Mouse (Mus musculus): ENCODE measurements around the gene Psmc6. TPM values are rescaled to one million over a fixed set of nuclear protein-coding genes. Genes with fewer than 3 reads are reported as not detected.
A peak's percentile ranks its signal among the peaks of the same experiment; 100 is the strongest.

The Psmc6 gene
- 128 and 139 TPM in 2 replicates for polyA plus RNA-seq (2014; fragmentation: Nextera tagmentation; extraction: Ambion mirVana)

- peak within 1 kb of the TSS; percentile 77 to 97 for H3K4me3 ChIP-seq (ENCODE audit: control insufficient read depth in 1 of 2, insufficient read depth in 1 of 2, low read depth in 1 of 2, low read length in 2 of 2)
- whole genome bisulfite sequencing = under 1% methylated on average over 43 of the region's 44 CpGs
- H3K4me1 ChIP-seq (ENCODE audit: control insufficient read depth in 2 of 2, insufficient read depth in 2 of 2, low read length in 2 of 2) = peaks cover 0 to 5% of the 10 kb centered on the region in 2 experiments; a peak in 2 of 4 replicates
- peak within 1 kb of the TSS; percentile 85 to 88 for H3K27ac ChIP-seq (replicated peaks in 1 of 2; ENCODE audit: control insufficient read depth in 1 of 2, insufficient read depth in 1 of 2, low read depth in 2 of 2, low read length in 2 of 2)
- peak; percentile 97 for ATAC-seq (ENCODE audit: insufficient number of reproducible peaks, insufficient read depth, low FRiP score, low read depth)
- H3K4me2 ChIP-seq (ENCODE audit: low read length) = peak within 1 kb of the TSS; percentile 83
- no peaks in the 10 kb centered on the region for H3K27me3 ChIP-seq (ENCODE audit: control insufficient read depth, insufficient read depth, low read length)
- H3K36me3 ChIP-seq (ENCODE audit: control insufficient read depth, insufficient read depth, low read length) = peaks cover 32% of the 10 kb centered on the region
- H3K9me3 ChIP-seq (ENCODE audit: control insufficient read depth, low read length) = no peaks in the 10 kb centered on the region
- peak within 1 kb of the TSS; percentile 88 for H3K9ac ChIP-seq (ENCODE audit: low read length)
Observed at GRCm38 (mm10) chr14:45329589-45330181, at the start of gene Psmc6. TSS of gene Psmc6 (plus strand) at chr14:45329788.

GRCm38 (mm10) chr14:45282066-45282465 lies 47.5 kb upstream of the Psmc6 start:
- Histone ChIP-seq H3K36me3 (ENCODE audit: control insufficient read depth, insufficient read depth, low read length) (peaks cover 41% of the 10 kb centered on the region), H3K4me2 (ENCODE audit: low read length) (no peak overlapping the region), H3K27me3 (ENCODE audit: control insufficient read depth, insufficient read depth, low read length) (no peaks in the 10 kb centered on the region), H3K9ac (ENCODE audit: low read length) (no peak overlapping the region), H3K4me3 (ENCODE audit: control insufficient read depth in 1 of 2, insufficient read depth in 1 of 2, low read depth in 1 of 2, low read length in 2 of 2) (no peak overlapping the region), H3K27ac (replicated peaks in 1 of 2; ENCODE audit: control insufficient read depth in 1 of 2, insufficient read depth in 1 of 2, low read depth in 2 of 2, low read length in 2 of 2) (no peak overlapping the region), H3K4me1 (ENCODE audit: control insufficient read depth in 2 of 2, insufficient read depth in 2 of 2, low read length in 2 of 2) (no peaks in the 10 kb centered on the region), H3K9me3 (ENCODE audit: control insufficient read depth, low read length) (no peaks in the 10 kb centered on the region)
- WGBS = 86% methylated on average over 3 of the region's 3 CpGs
- no peak for ATAC-seq (ENCODE audit: insufficient number of reproducible peaks, insufficient read depth, low FRiP score, low read depth)

DNA sequence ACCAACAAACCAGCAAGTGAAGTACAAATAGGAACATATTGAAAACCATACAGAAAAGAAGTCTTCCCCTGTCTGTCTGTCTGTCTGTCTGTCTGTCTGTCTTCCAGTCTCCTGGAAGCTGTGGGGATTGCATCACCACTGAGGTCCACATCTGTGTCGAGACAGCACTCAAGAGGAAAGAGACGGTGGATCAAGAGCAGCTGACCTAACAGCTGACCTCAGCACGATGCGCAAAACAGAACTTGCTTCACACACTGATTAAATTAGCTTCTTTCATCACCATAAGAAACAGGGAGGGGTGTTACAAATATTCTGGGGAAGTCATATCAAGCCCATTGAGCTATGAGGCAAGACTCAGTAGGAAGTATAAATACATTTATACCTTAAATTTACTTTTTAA lies 38.0 kb upstream of the Psmc6 start:
- H3K27me3 ChIP-seq (ENCODE audit: control insufficient read depth, insufficient read depth, low read length) = no peaks in the 10 kb centered on the region
- H3K9me3 ChIP-seq (ENCODE audit: control insufficient read depth, low read length) = no peaks in the 10 kb centered on the region
- no peak overlapping the region for H3K9ac ChIP-seq (ENCODE audit: low read length)
- no peaks in the 10 kb centered on the region for H3K4me1 ChIP-seq (ENCODE audit: control insufficient read depth in 2 of 2, insufficient read depth in 2 of 2, low read length in 2 of 2)
- 82% methylated on average over 4 of the region's 4 CpGs for WGBS
- peaks cover 60% of the 10 kb centered on the region for H3K36me3 ChIP-seq (ENCODE audit: control insufficient read depth, insufficient read depth, low read length)
- no peak overlapping the region for H3K4me3 ChIP-seq (ENCODE audit: control insufficient read depth in 1 of 2, insufficient read depth in 1 of 2, low read depth in 1 of 2, low read length in 2 of 2)
- no peak overlapping the region for H3K4me2 ChIP-seq (ENCODE audit: low read length)
- H3K27ac ChIP-seq (replicated peaks in 1 of 2; ENCODE audit: control insufficient read depth in 1 of 2, insufficient read depth in 1 of 2, low read depth in 2 of 2, low read length in 2 of 2) = no peak overlapping the region
- no peak for ATAC-seq (ENCODE audit: insufficient number of reproducible peaks, insufficient read depth, low FRiP score, low read depth)

- no peak overlapping the region for H3K4me3 ChIP-seq (ENCODE audit: control insufficient read depth in 1 of 2, insufficient read depth in 1 of 2, low read depth in 1 of 2, low read length in 2 of 2)
- H3K36me3 ChIP-seq (ENCODE audit: control insufficient read depth, insufficient read depth, low read length) = peaks cover 66% of the 10 kb centered on the region
- H3K4me2 ChIP-seq (ENCODE audit: low read length) = no peak overlapping the region
- no peaks in the 10 kb centered on the region for H3K9me3 ChIP-seq (ENCODE audit: control insufficient read depth, low read length)
- H3K9ac ChIP-seq (ENCODE audit: low read length) = no peak overlapping the region
- no peaks in the 10 kb centered on the region for H3K27me3 ChIP-seq (ENCODE audit: control insufficient read depth, insufficient read depth, low read length)
- no peak for ATAC-seq (ENCODE audit: insufficient number of reproducible peaks, insufficient read depth, low FRiP score, low read depth)
- no peaks in the 10 kb centered on the region for H3K4me1 ChIP-seq (ENCODE audit: control insufficient read depth in 2 of 2, insufficient read depth in 2 of 2, low read length in 2 of 2)
- WGBS = 54% methylated on average over 4 of the region's 4 CpGs
- no peak overlapping the region for H3K27ac ChIP-seq (replicated peaks in 1 of 2; ENCODE audit: control insufficient read depth in 1 of 2, insufficient read depth in 1 of 2, low read depth in 2 of 2, low read length in 2 of 2)
Observed at GRCm38 (mm10) chr14:45303939-45304338, 25.6 kb upstream of the Psmc6 start.

GRCm38 (mm10) chr14:45304389-45304788 lies 25.2 kb upstream of the Psmc6 start:
- no peak overlapping the region for H3K9ac ChIP-seq (ENCODE audit: low read length)
- H3K9me3 ChIP-seq (ENCODE audit: control insufficient read depth, low read length) = no peaks in the 10 kb centered on the region
- H3K4me2 ChIP-seq (ENCODE audit: low read length) = no peak overlapping the region
- no peak for ATAC-seq (ENCODE audit: insufficient number of reproducible peaks, insufficient read depth, low FRiP score, low read depth)
- H3K36me3 ChIP-seq (ENCODE audit: control insufficient read depth, insufficient read depth, low read length) = peaks cover 61% of the 10 kb centered on the region
- H3K4me1 ChIP-seq (ENCODE audit: control insufficient read depth in 2 of 2, insufficient read depth in 2 of 2, low read length in 2 of 2) = no peaks in the 10 kb centered on the region
- 67% methylated on average over 4 of the region's 4 CpGs for WGBS
- H3K27ac ChIP-seq (replicated peaks in 1 of 2; ENCODE audit: control insufficient read depth in 1 of 2, insufficient read depth in 1 of 2, low read depth in 2 of 2, low read length in 2 of 2) = no peak overlapping the region
- no peaks in the 10 kb centered on the region for H3K27me3 ChIP-seq (ENCODE audit: control insufficient read depth, insufficient read depth, low read length)
- no peak overlapping the region for H3K4me3 ChIP-seq (ENCODE audit: control insufficient read depth in 1 of 2, insufficient read depth in 1 of 2, low read depth in 1 of 2, low read length in 2 of 2)

GRCm38 (mm10) chr14:45305852-45306251 lies 23.7 kb upstream of the Psmc6 start:
- Histone ChIP-seq H3K27me3 (ENCODE audit: control insufficient read depth, insufficient read depth, low read length) (no peaks in the 10 kb centered on the region), H3K9ac (ENCODE audit: low read length) (no peak overlapping the region), H3K4me1 (ENCODE audit: control insufficient read depth in 2 of 2, insufficient read depth in 2 of 2, low read length in 2 of 2) (peaks cover 5 to 6% of the 10 kb centered on the region in 2 experiments; a peak in 3 of 4 replicates), H3K36me3 (ENCODE audit: control insufficient read depth, insufficient read depth, low read length) (peaks cover 47% of the 10 kb centered on the region), H3K27ac (replicated peaks in 1 of 2; ENCODE audit: control insufficient read depth in 1 of 2, insufficient read depth in 1 of 2, low read depth in 2 of 2, low read length in 2 of 2) (no peak overlapping the region), H3K9me3 (ENCODE audit: control insufficient read depth, low read length) (no peaks in the 10 kb centered on the region), H3K4me3 (ENCODE audit: control insufficient read depth in 1 of 2, insufficient read depth in 1 of 2, low read depth in 1 of 2, low read length in 2 of 2) (no peak overlapping the region), H3K4me2 (ENCODE audit: low read length) (no peak overlapping the region)
- WGBS = 90% methylated on average over 5 of the region's 5 CpGs
- no peak for ATAC-seq (ENCODE audit: insufficient number of reproducible peaks, insufficient read depth, low FRiP score, low read depth)

DNA sequence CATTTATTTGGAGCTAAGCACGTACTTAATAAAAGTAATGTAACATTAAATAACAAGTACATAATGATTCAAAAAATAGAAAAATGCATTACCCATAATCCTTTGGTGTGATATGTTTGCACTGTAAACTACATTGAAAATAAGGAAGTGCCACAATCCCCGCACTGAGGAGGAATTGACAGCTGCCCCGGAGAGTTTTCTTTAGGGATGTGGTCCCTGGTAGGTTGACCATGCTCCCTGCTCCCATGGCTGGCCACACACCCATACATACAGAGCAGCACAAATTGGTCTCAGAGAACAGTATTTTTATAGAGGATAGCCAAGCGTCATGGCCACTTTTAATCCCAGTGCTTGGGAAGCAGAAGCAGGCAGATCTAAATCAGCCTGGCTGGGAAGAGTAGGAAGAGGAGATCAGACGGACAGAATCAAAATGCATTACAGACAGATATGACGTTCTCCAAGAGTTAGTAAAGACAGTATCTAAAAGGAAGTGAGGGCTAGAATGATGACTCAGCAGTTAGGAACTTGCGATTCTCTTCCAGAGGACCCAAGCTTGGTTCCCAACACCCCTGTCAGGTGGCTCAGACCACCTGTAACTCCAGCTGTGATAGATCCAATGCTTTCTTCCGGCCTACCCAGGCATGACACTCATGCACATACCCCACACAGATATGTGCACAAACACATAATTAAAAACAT lies 21.8 kb upstream of the Psmc6 start:
- no peak for ATAC-seq (ENCODE audit: insufficient number of reproducible peaks, insufficient read depth, low FRiP score, low read depth)
- no peaks in the 10 kb centered on the region for H3K9me3 ChIP-seq (ENCODE audit: control insufficient read depth, low read length)
- peaks cover 5 to 6% of the 10 kb centered on the region in 2 experiments; a peak in 3 of 4 replicates for H3K4me1 ChIP-seq (ENCODE audit: control insufficient read depth in 2 of 2, insufficient read depth in 2 of 2, low read length in 2 of 2)
- no peak overlapping the region for H3K4me3 ChIP-seq (ENCODE audit: control insufficient read depth in 1 of 2, insufficient read depth in 1 of 2, low read depth in 1 of 2, low read length in 2 of 2)
- WGBS = 77% methylated on average over 8 of the region's 8 CpGs
- H3K36me3 ChIP-seq (ENCODE audit: control insufficient read depth, insufficient read depth, low read length) = peaks cover 29% of the 10 kb centered on the region
- no peak overlapping the region for H3K9ac ChIP-seq (ENCODE audit: low read length)
- H3K27ac ChIP-seq (replicated peaks in 1 of 2; ENCODE audit: control insufficient read depth in 1 of 2, insufficient read depth in 1 of 2, low read depth in 2 of 2, low read length in 2 of 2) = no peak overlapping the region
- no peaks in the 10 kb centered on the region for H3K27me3 ChIP-seq (ENCODE audit: control insufficient read depth, insufficient read depth, low read length)
- no peak overlapping the region for H3K4me2 ChIP-seq (ENCODE audit: low read length)

All from heart, embryonic 14.5 days (tissue).